Comparison of ENCODE assay signal across 16 mouse cellular contexts in the genomic region with DNA sequence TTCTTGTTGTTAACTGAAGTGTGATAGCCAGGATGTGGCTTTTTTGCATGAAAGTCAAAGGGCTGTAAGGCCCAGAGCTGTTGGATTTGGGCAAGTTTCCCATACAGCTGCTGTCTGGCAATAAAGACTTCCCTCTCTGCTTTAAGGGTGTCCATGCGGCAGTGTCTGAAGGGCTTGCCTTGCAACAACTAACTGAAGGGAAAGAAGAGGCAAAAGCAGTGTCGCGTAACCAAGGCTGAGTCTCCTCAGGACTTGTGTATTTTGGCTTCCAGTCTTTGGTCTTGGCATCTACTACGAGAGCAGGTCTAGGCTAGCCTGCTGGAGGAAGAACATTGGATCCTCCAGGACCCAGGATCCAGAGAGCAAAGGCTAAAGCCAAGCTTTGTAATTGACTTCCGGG.
DNase-seq lines count a peak whose midpoint lies in the region; ATAC-seq and TF ChIP-seq lines count a peak whose summit lies in the region.
"Had no signal": no experiment of that assay in that cellular context is flagged by ENCODE, and none has a peak within 500 bp of the region (broad histone marks: within the 10 kb centered on the region; RNA-seq: fewer than 3 reads in every experiment).

No protein-coding gene starts in this region.

- H3K27ac ChIP-seq in kidney, adult 2 months (ENCODE audit: insufficient read depth, low read depth, low read length): peak overlapping the region; percentile 7; the same call in 1 of the 2 replicates
- no peak overlapping the region for H3K27ac ChIP-seq in lung, postnatal 0 days (ENCODE audit: low read length)
- H3K27ac ChIP-seq in stomach, postnatal 0 days (replicated peaks): no peak overlapping the region
- H3K27ac ChIP-seq: liver, embryonic 12.5 days; neural tube, embryonic 12.5 days had no signal

- WGBS in kidney, adult 2 months: 69% methylated on average over 5 of the region's 5 CpGs
- 64% methylated on average over 5 of the region's 5 CpGs for WGBS in lung, postnatal 0 days
- 57% methylated on average over 5 of the region's 5 CpGs for WGBS in lung, adult 2 months
- WGBS in stomach, postnatal 0 days: 62% methylated on average over 5 of the region's 5 CpGs

- peak; percentile 21 to 24 for DNase-seq in cerebellum, postnatal 10 days
- no peak for DNase-seq in cerebellum, postnatal 36 days
- DNase-seq in kidney, adult 2 months: peak; percentile 9
- DNase-seq in kidney, adult 8-10 months: no peak
- DNase-seq in lung, postnatal 0 days (ENCODE audit: low spot score): peak; percentile 42
- DNase-seq in lung, adult 2 months: no peak
- peak; percentile 2 for DNase-seq in lung, postnatal 36 days
- DNase-seq in stomach, postnatal 0 days (ENCODE audit: low spot score): no peak
- DNase-seq: cerebellum, adult 11 months; spleen, adult 18-20 months had no signal

- no peaks in the 10 kb centered on the region for H3K27me3 ChIP-seq in kidney, adult 2 months (replicated peaks; ENCODE audit: control insufficient read depth, insufficient read depth, low read length)
- H3K27me3 ChIP-seq in lung, postnatal 0 days (replicated peaks; ENCODE audit: insufficient read depth, low read length): no peaks in the 10 kb centered on the region
- no peaks in the 10 kb centered on the region for H3K27me3 ChIP-seq in stomach, postnatal 0 days (ENCODE audit: control insufficient read depth, insufficient read depth, low read length)
- H3K27me3 ChIP-seq: CH12.LX; liver, embryonic 12.5 days; neural tube, embryonic 12.5 days had no signal

- ATAC-seq in lung, postnatal 0 days: no peak
- no peak for ATAC-seq in stomach, postnatal 0 days (ENCODE audit: low FRiP score, low TSS enrichment)
- ATAC-seq: forebrain, embryonic 14.5 days; hindbrain, embryonic 16.5 days; liver, embryonic 12.5 days; midbrain, embryonic 16.5 days had no signal

- H3K9ac ChIP-seq in lung, postnatal 0 days (replicated peaks; ENCODE audit: low read depth): no peak overlapping the region
- no peak overlapping the region for H3K9ac ChIP-seq in stomach, postnatal 0 days (ENCODE audit: low read length)
- H3K9ac ChIP-seq: liver, embryonic 12.5 days; neural tube, embryonic 12.5 days had no signal

- no peak overlapping the region for H3K4me2 ChIP-seq in lung, postnatal 0 days (replicated peaks; ENCODE audit: low read depth, low read length)
- no peak overlapping the region for H3K4me2 ChIP-seq in stomach, postnatal 0 days (replicated peaks; ENCODE audit: low read depth)
- H3K4me2 ChIP-seq: liver, embryonic 12.5 days; neural tube, embryonic 12.5 days had no signal

- TF ChIP-seq EP300 in lung, postnatal 0 days (IDR thresholded peaks at IDR 0.05): no peak
- TF ChIP-seq EP300 in stomach, postnatal 0 days (optimal IDR thresholded peaks at IDR 0.05): no peak

- H3K36me3 ChIP-seq in kidney, adult 2 months (ENCODE audit: control insufficient read depth, insufficient read depth, low read length): no peaks in the 10 kb centered on the region
- no peaks in the 10 kb centered on the region for H3K36me3 ChIP-seq in lung, postnatal 0 days (ENCODE audit: insufficient read depth, low read length)
- H3K36me3 ChIP-seq in stomach, postnatal 0 days (ENCODE audit: control insufficient read depth, insufficient read depth, low read length): no peaks in the 10 kb centered on the region
- H3K36me3 ChIP-seq: liver, embryonic 12.5 days; neural tube, embryonic 12.5 days had no signal

- TF ChIP-seq CTCF in kidney, adult 2 months (conservative IDR thresholded peaks at IDR 0.05; ENCODE audit: insufficient read depth, insufficient read length, low read depth, low read length): no peak
- no peak for TF ChIP-seq CTCF in lung, postnatal 0 days (IDR thresholded peaks at IDR 0.05)
- TF ChIP-seq CTCF in lung, adult 2 months (IDR thresholded peaks at IDR 0.05; ENCODE audit: insufficient read depth, low read length): no peak
- no peak for TF ChIP-seq CTCF in stomach, postnatal 0 days (IDR thresholded peaks at IDR 0.05; ENCODE audit: low read depth)

- no peak for TF ChIP-seq POLR2A in kidney, adult 2 months (IDR thresholded peaks at IDR 0.05; ENCODE audit: low read depth, low read length)
- TF ChIP-seq POLR2A in lung, adult 2 months (IDR thresholded peaks at IDR 0.05; ENCODE audit: borderline replicate concordance, extremely low read depth, low read depth, low read length): no peak

- no peak overlapping the region for H3K4me3 ChIP-seq in kidney, adult 2 months (ENCODE audit: insufficient read depth, low read depth, low read length)
- H3K4me3 ChIP-seq in lung, postnatal 0 days (ENCODE audit: low read depth, low read length): no peak overlapping the region
- H3K4me3 ChIP-seq in lung, adult 2 months (replicated peaks; ENCODE audit: extremely low read depth, low read depth, low read length): no peak overlapping the region
- H3K4me3 ChIP-seq in stomach, postnatal 0 days (ENCODE audit: low read depth, low read length): no peak overlapping the region
- H3K4me3 ChIP-seq: liver, embryonic 12.5 days; neural tube, embryonic 12.5 days had no signal

- no peaks in the 10 kb centered on the region for H3K9me3 ChIP-seq in lung, postnatal 0 days (ENCODE audit: low read length)
- H3K9me3 ChIP-seq in stomach, postnatal 0 days (ENCODE audit: control insufficient read depth, low read length): no peaks in the 10 kb centered on the region
- H3K9me3 ChIP-seq: liver, embryonic 12.5 days; neural tube, embryonic 12.5 days had no signal

- no peaks in the 10 kb centered on the region for H3K4me1 ChIP-seq in kidney, adult 2 months (ENCODE audit: control insufficient read depth, insufficient read depth, low read length)
- no peaks in the 10 kb centered on the region for H3K4me1 ChIP-seq in lung, postnatal 0 days (ENCODE audit: insufficient read depth, low read depth, low read length)
- H3K4me1 ChIP-seq in lung, adult 2 months (ENCODE audit: control insufficient read depth, insufficient read depth, low read length): no peaks in the 10 kb centered on the region
- no peaks in the 10 kb centered on the region for H3K4me1 ChIP-seq in stomach, postnatal 0 days (replicated peaks; ENCODE audit: control insufficient read depth, insufficient read depth)
- H3K4me1 ChIP-seq: liver, embryonic 12.5 days; neural tube, embryonic 12.5 days had no signal

Comparison
In these comparisons a context has a peak if more than half of its experiments do, and no peak if none do; other contexts are left out.
1. DNase-seq: peak in cerebellum, postnatal 10 days (2 of 2), kidney, adult 2 months (single experiment), lung, postnatal 0 days (single experiment) and lung, postnatal 36 days (single experiment); none in cerebellum, postnatal 36 days (0 of 2), kidney, adult 8-10 months (0 of 2), lung, adult 2 months (single experiment) and stomach, postnatal 0 days (single experiment).